Mouse (Mus musculus): Measurements from ENCODE around the gene Pick1. TPM values are rescaled to one million over a fixed set of nuclear protein-coding genes. Genes with fewer than 3 reads are reported as not detected.

Pick1 gene
- total RNA-seq, 4 experiments from 2014 or later, result 23.5 to 29.8 (median 27.3) TPM

DNA sequence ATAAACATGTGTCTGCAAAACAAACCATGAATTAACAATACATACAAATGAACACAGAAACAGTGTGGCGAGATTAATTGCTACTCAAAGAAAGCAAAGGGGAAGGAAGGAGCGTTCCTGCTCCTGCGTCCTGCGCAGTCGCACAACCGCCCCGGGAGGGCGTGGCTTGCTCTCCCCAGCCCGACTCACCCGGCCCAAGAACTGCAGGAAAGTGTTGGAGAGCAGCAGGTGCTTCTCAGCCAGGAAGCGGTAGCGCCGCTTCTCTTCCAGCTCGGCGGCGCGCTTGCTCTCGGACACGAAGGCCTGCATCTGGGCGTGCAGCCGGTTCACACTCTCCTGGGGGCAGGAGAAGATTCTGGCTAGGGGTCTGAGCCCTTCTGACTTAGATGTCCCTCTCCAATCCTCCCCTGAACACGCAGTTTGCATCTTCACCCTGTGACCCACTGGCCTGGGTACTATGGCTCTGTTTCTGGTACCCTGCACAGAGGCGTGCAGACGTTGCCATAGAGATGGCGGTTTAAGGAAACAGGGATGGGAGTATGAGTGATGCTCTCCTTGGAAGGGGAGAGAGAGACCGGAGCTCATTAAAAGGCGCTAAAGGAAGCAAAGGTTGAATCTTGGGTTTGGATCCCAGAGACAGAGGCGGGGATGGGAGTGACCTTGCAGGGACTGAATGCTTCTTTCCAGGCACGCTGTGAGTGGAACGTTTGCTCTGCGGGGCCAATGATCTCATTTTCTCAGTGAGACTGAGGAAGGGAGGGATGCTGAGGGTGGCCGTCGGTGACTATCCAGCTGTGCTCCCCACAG, 41.5 kb downstream of the Pick1 start:
- peak; percentile 79 for DNase-seq (ENCODE audit: low spot score)

DNA sequence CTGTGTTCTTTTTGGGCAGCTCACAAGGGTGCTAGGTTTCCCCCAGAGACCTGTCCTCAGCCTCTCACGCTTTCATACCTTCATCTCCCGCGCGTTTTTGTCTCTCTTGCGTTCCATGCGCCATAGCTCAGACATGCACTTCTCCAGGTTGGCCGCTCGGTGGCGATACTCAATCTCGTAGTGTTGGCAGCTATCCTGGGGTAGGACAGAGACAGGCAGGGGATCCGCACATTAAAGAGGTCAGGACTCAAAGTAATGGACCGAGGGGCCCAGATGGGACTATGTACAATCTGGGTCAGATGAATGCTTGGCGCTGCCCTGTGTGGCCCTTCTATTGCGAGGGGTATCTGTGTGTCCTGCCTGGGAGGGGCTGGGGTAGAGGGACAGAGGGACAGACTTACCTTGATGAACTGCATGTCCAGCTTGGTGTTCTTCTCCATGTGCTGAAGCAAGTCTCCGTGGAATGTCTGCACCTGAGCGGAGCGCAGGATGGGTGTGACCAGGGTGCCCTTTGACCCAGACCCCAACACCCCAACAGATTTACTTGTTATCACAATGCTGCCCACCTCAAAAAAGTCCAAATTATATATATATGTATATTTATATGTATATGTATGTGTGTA, 42.3 kb downstream of the Pick1 start:
- DNase-seq (ENCODE audit: low spot score), result no peak

- DNase-seq (ENCODE audit: low spot score), result no peak
Measured at GRCm38 (mm10) chr15:79273020-79273419, 44.0 kb downstream of the Pick1 start.

DNA sequence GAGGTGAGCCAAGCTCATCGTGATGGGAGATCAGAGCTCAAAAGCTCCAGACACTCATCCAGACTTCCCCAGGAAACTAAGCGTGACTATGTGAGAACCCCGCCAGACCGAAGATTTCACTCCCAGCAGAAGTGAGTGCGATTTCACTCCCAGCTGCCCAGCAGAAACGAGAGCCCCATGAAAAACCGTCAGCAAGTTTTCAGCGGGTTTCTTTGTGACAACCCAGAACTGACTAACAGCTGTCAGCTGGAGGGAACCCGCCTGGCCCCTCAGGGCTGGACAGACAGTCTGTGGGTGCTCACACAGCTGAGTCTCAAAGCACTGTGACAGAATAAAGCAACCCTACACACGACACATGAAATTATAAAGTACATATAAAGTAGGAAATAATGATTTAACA, 48.8 kb downstream of the Pick1 start:
- DNase-seq (ENCODE audit: low spot score), result no peak

GRCm38 (mm10) chr15:79280209-79280608, 51.2 kb downstream of the Pick1 start:
- DNase-seq (ENCODE audit: low spot score), result no peak

DNA sequence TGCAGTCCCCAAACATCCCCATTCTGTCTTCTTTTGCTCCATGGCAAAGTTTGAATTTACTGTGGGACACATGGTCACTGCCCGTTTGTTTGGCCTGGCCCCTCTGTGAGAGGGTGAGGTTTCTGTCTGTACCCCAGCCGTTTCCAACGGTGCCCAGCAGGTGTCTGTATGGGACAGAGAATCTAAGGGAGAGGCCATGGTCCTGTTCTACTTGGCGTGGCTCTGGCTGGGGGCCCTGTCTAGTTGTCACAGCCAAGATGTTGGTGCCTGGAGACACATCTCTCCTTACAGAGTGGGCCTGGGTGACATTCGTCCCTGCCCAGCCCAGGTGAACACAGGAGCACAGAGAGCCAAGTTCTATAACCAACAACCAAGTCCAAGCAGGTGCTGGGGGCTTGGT, 51.9 kb downstream of the Pick1 start:
- no peak for DNase-seq (ENCODE audit: low spot score)

GRCm38 (mm10) chr15:79281389-79281788, 52.4 kb downstream of the Pick1 start:
- DNase-seq (ENCODE audit: low spot score), result no peak

- no peak for DNase-seq (ENCODE audit: low spot score)
Measured at GRCm38 (mm10) chr15:79282434-79282833, 53.5 kb downstream of the Pick1 start.

DNA sequence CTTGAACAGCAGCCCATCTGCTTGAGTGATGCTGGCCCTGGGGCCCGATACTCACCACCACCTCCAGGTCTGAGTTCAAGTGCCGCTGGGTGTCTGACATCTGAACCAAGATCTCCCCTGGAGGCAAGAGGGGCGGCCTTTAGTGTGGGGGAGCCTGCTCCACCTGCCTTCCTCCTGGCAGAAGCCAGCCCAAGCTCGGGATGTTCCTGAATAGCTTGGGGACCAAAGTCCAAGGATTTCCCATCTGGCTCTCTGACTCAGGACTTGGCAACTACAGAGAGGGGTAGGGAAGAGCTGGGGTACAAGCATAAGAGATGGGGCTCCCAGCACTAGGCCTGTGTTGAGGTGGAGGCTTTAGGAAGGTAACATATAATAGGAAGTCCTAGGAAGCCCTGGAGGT, 54.4 kb downstream of the Pick1 start:
- no peak for DNase-seq (ENCODE audit: low spot score)

DNA sequence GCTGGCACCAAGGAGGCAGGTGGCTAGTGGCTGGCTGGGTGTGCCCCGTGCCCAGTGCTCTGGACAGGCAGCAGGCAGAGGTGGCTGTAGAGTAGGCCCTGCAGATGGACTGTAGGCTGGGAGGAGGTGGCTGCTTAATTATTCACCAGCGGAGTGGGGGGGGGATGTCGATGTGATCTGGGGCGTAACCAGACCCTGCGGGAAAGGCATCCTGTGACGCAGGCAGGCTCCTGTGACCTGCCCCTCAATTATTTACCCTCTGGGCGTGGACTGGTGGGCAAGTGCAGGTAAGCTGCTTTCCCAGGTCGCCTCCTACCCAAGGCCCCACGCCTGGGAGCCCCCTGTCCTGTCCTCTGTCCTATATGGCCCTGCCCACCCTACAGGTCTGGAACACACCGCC, 56.4 kb downstream of the Pick1 start, which contains the start of gene Baiap2l2:
Gene Baiap2l2 (minus strand): TSS at position 139 of the 400 bp plus-strand sequence.
- no peak for DNase-seq (ENCODE audit: low spot score)

- DNase-seq (ENCODE audit: low spot score), result no peak
Measured at GRCm38 (mm10) chr15:79286141-79286540, 57.2 kb downstream of the Pick1 start.

- DNase-seq (ENCODE audit: low spot score), result no peak
Measured at GRCm38 (mm10) chr15:79287091-79287490, 58.1 kb downstream of the Pick1 start.

DNA sequence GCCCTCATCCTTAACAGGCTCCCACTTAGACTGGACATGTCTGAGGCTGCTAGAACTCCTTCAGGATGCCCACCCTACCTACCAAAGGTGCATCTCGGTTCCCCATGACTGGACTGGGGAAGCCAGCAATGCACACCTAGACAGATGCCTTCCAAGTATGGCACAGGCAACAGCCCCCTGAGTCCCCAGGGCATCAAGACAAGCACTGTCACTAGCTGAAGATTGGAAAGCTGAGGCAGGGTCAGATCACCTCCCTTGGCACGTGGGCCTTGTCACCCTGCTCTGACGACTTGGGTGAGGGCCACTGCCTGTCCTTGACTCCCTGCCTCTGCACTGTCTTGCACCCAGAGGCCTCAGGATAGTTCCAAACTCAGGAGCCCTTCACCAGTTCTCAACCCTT, 59.4 kb downstream of the Pick1 start:
- DNase-seq (ENCODE audit: low spot score), result no peak

DNA sequence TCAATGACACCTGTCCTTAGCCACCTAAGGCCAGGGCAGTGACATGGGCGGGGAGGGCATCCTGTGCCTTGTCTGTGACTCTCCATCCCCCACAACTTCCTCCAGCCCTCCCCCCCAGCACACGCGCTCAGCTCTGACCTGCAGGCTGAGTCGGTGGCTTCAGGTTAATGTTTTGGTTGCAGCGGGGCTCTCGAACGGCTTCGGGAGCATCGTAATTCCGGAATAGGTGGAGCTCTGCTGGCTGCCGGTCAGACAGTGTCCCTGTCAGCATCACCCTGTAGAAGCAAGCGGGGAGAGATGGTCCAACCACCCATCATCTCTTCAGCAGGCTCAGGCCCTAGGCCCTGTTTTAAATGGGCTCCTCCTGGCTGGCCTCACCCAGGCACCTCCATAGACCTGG, 60.5 kb downstream of the Pick1 start:
- DNase-seq (ENCODE audit: low spot score), result no peak

GRCm38 (mm10) chr15:79290340-79290739, 61.4 kb downstream of the Pick1 start:
- DNase-seq (ENCODE audit: low spot score), result no peak

DNA sequence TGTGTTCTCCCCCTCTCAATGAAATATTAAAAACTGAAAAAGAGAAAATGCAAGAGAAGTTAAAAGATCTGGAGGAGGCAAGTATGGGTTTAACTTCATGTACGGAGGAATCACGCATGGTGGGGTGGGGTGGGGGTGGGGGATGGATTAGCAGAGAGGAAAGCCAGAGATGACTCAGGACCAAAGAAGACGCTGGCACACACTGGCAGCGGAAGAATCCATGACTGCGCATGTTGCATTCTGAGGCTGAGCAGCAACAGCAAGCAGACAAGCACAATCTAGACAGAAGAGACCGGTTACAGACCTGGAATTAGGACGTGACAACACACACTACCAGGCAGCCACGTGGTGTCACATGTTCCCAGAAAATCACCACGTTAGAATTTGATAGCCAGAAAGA, 63.8 kb downstream of the Pick1 start:
- no peak for DNase-seq (ENCODE audit: low spot score)

DNA sequence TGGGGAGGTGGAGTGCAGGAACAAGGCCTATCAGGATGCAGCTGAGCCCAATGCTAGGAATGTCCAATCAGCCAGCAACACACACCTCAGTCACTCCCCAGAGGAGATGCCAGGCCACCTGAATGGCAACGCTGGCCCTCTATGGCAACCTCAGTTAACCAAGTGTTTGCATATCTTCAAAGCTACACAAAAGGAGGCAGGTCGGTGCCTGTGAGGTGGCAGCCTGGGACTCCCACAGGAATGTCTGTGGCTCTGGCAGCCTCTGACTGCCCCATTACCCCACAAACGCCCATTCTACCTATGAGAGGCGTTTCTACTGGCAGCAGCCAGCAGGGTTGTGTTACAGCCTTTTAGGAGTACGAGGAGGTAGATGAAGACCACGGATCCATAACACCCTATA, 69.6 kb downstream of the Pick1 start:
- no peak for DNase-seq (ENCODE audit: low spot score)

Other genes with a start within 250 kb of the Pick1 start
- gene H1f0, start 200.7 kb upstream of the Pick1 start, total RNA-seq (2022), result 10 to 100 TPM; 64.1 to 92.7 (median 77.5) TPM
- gene Galr3, start 187.3 kb upstream of the Pick1 start, total RNA-seq (2022), result not detected
- gene Ankrd54, start 166.3 kb upstream of the Pick1 start, total RNA-seq (2022), result 1 to 10 TPM; 6.3 to 8.0 (median 7.6) TPM
- 10 to 100 TPM; 70.2 to 76.0 (median 74.9) TPM for gene Eif3l, start 154.0 kb upstream of the Pick1 start, total RNA-seq (2022)
- 10 to 100 TPM; 41.2 to 42.2 (median 41.5) TPM for gene Micall1, start 120.3 kb upstream of the Pick1 start, total RNA-seq (2022)
- 100 to 1,000 TPM; 124 to 149 (median 135) TPM for gene Polr2f, start 88.2 kb upstream of the Pick1 start, total RNA-seq (2022)
- 1 to 10 TPM; 1.6 to 2.7 (median 2.4) TPM for gene 1700088E04Rik, start 87.9 kb upstream of the Pick1 start, total RNA-seq (2022)
- 1 to 10 TPM in 2 of 4 experiments, under 1 TPM in 2; 0.55 to 1.7 (median 0.94) TPM for gene Sox10, start 63.9 kb upstream of the Pick1 start, total RNA-seq (2022)
- gene Gm49486, start 218 bp downstream of the Pick1 start, total RNA-seq (2022), result 1 to 10 TPM in 3 of 4 experiments, under 1 TPM in 1; 0.63 to 1.5 (median 1.1) TPM
- gene Slc16a8, start 25.6 kb downstream of the Pick1 start, total RNA-seq (2022), result under 1 TPM; 0.46 to 0.78 (median 0.59) TPM
- gene Baiap2l2, start 56.4 kb downstream of the Pick1 start, total RNA-seq (2022), result 1 to 10 TPM in 1 of 4 experiments, under 1 TPM in 1, not detected in 2; 0.54 to 1.3 TPM
- 10 to 100 TPM; 11.6 to 15.6 (median 13.4) TPM for gene Pla2g6, start 99.2 kb downstream of the Pick1 start, total RNA-seq (2022)
- gene Maff, start 117.4 kb downstream of the Pick1 start, total RNA-seq (2022), result 10 to 100 TPM in 2 of 4 experiments, 1 to 10 TPM in 2; 5.7 to 11.1 (median 9.9) TPM
- gene Tmem184b, start 174.4 kb downstream of the Pick1 start, total RNA-seq (2022), result 10 to 100 TPM; 34.6 to 46.1 (median 39.0) TPM
- 10 to 100 TPM; 49.3 to 64.6 (median 56.6) TPM for gene Csnk1e, start 226.4 kb downstream of the Pick1 start, total RNA-seq (2022)